ENCODE assay signal across 8 mouse cellular contexts in genomic region chr1:90969347-90969784, GRCm38 (mm10). TPM values are rescaled to one million over a fixed set of nuclear protein-coding genes. Genes with fewer than 3 reads are reported as not detected.
DNase-seq lines count a peak whose midpoint lies in the region; ATAC-seq and TF ChIP-seq lines count a peak whose summit lies in the region.

Rab17 (minus strand) TSS chr1:90969661.

- ATAC-seq in kidney, embryonic 16.5 days (ENCODE audit: low FRiP score, low TSS enrichment), result peak; percentile 81
- ATAC-seq in liver, postnatal 0 days, result peak; percentile 78
- ATAC-seq in hindbrain, embryonic 13.5 days (ENCODE audit: low FRiP score), result no peak

- peak within 1 kb of the TSS; percentile 30; the same call in 1 of the 2 replicates for H3K4me3 ChIP-seq in kidney, embryonic 16.5 days (ENCODE audit: low read length)
- peak within 1 kb of the TSS; percentile 39 for H3K4me3 ChIP-seq in liver, postnatal 0 days (ENCODE audit: low read depth, low read length)
- H3K4me3 ChIP-seq in hindbrain, embryonic 13.5 days, result no peak within 1 kb of the TSS
- H3K4me3 ChIP-seq in layer of hippocampus, adult 2 months, result no peak within 1 kb of the TSS

- H3K4me2 ChIP-seq in kidney, embryonic 16.5 days (replicated peaks; ENCODE audit: low read depth, low read length), result peak within 1 kb of the TSS; percentile 45
- peak within 1 kb of the TSS; percentile 53 for H3K4me2 ChIP-seq in liver, postnatal 0 days (ENCODE audit: low read depth, low read length)
- no peak within 1 kb of the TSS for H3K4me2 ChIP-seq in hindbrain, embryonic 13.5 days

- H3K36me3 ChIP-seq in kidney, embryonic 16.5 days (ENCODE audit: insufficient read depth, low read length), result no peaks in the 10 kb centered on the region
- no peaks in the 10 kb centered on the region for H3K36me3 ChIP-seq in liver, postnatal 0 days (replicated peaks; ENCODE audit: insufficient read depth, low read length)
- H3K36me3 ChIP-seq in hindbrain, embryonic 13.5 days, result no peaks in the 10 kb centered on the region

- DNase-seq in 416B (ENCODE audit: low read depth), result peak; percentile 48
- peak; percentile 33 for DNase-seq in NIH3T3 (ENCODE audit: low read depth)
- DNase-seq in liver, postnatal 0 days, result peak; percentile 39
- no peak for DNase-seq in left cerebral cortex, postnatal 14 days (ENCODE audit: low spot score in 2 of 2)
- DNase-seq in layer of hippocampus, adult 2 months (ENCODE audit: low spot score in 2 of 2), result no peak
- no peak for DNase-seq in left cerebral cortex, postnatal 4 days

- peak within 1 kb of the TSS; percentile 79 for H3K27ac ChIP-seq in kidney, embryonic 16.5 days (ENCODE audit: low read length)
- peak within 1 kb of the TSS; percentile 63 for H3K27ac ChIP-seq in liver, postnatal 0 days (ENCODE audit: low read depth)
- no peak within 1 kb of the TSS for H3K27ac ChIP-seq in hindbrain, embryonic 13.5 days
- no peak within 1 kb of the TSS for H3K27ac ChIP-seq in layer of hippocampus, adult 2 months

- no peak for TF ChIP-seq CTCF in liver, postnatal 0 days (IDR thresholded peaks at IDR 0.05; ENCODE audit: low read depth)
- TF ChIP-seq CTCF in layer of hippocampus, adult 2 months (conservative IDR thresholded peaks at IDR 0.05), result no peak

- H3K4me1 ChIP-seq in kidney, embryonic 16.5 days (ENCODE audit: insufficient read depth, low read length), result peaks cover 25% of the 10 kb centered on the region
- peaks cover 11% of the 10 kb centered on the region; the same call in 1 of the 2 replicates for H3K4me1 ChIP-seq in liver, postnatal 0 days (ENCODE audit: insufficient read depth)
- peaks cover 31% of the 10 kb centered on the region for H3K4me1 ChIP-seq in hindbrain, embryonic 13.5 days (replicated peaks)

- WGBS in kidney, embryonic 16.5 days, result 15% methylated on average over 9 of the region's 9 CpGs
- WGBS in liver, postnatal 0 days (ENCODE audit: insufficient replicate concordance), result 22% methylated on average over 9 of the region's 9 CpGs
- WGBS in hindbrain, embryonic 13.5 days, result 43% methylated on average over 9 of the region's 9 CpGs

- no peaks in the 10 kb centered on the region for H3K9me3 ChIP-seq in kidney, embryonic 16.5 days (ENCODE audit: low read length)
- no peaks in the 10 kb centered on the region for H3K9me3 ChIP-seq in liver, postnatal 0 days (ENCODE audit: low read length)
- H3K9me3 ChIP-seq in hindbrain, embryonic 13.5 days, result no peaks in the 10 kb centered on the region

- intact Hi-C loops in left cerebral cortex, postnatal 14 days (cut with DNase I), result no loop called here
- intact Hi-C loops in left cerebral cortex, postnatal 4 days (cut with DNase I), result no loop called here

- H3K9ac ChIP-seq in kidney, embryonic 16.5 days (replicated peaks; ENCODE audit: low read length), result peak within 1 kb of the TSS; percentile 56
- peak within 1 kb of the TSS; percentile 58 for H3K9ac ChIP-seq in liver, postnatal 0 days (replicated peaks)
- H3K9ac ChIP-seq in hindbrain, embryonic 13.5 days, result no peak within 1 kb of the TSS; the same call in 1 of the 2 replicates

- no peak for TF ChIP-seq EP300 in liver, postnatal 0 days (IDR thresholded peaks at IDR 0.05; ENCODE audit: low read depth)

- H3K27me3 ChIP-seq in kidney, embryonic 16.5 days (ENCODE audit: insufficient read depth, low read length), result peaks cover 4% of the 10 kb centered on the region
- H3K27me3 ChIP-seq in liver, postnatal 0 days (ENCODE audit: insufficient read depth, low read length), result 0 out of 2 replicates have a peak, but pooled peaks cover 2% of the 10 kb centered on the region
- H3K27me3 ChIP-seq in hindbrain, embryonic 13.5 days, result peaks cover 32% of the 10 kb centered on the region; the same call in 1 of the 2 replicates

RNA-seq across cellular contexts. Expression of gene Rab17, which starts in this region (rescaled TPM):
- polyA plus RNA-seq in kidney, embryonic 16.5 days (2015; fragmentation: Nextera tagmentation; extraction: Ambion mirVana), result 10.8 and 12.0 TPM in 2 replicates
- polyA plus RNA-seq in liver, postnatal 0 days (2015; fragmentation: Nextera tagmentation; extraction: Ambion mirVana), result 8.2 and 8.6 TPM in 2 replicates
- under 1 TPM in 1 of 2 experiments, not detected in 1; 0.59 TPM for total RNA-seq in left cerebral cortex, postnatal 14 days (2021)
- polyA plus RNA-seq in hindbrain, embryonic 13.5 days (2015; fragmentation: Nextera tagmentation; extraction: Ambion mirVana), result 0.25 and 0.55 TPM in 2 replicates
- total RNA-seq in layer of hippocampus, adult 2 months (2021), result not detected
- not detected for total RNA-seq in left cerebral cortex, postnatal 4 days (2021)

Comparison
In these comparisons a context has a peak if more than half of its experiments do, and no peak if none do; other contexts are left out.
1. DNase-seq: peak in 416B (single experiment), NIH3T3 (single experiment) and liver, postnatal 0 days (single experiment); none in left cerebral cortex, postnatal 14 days (0 of 2), layer of hippocampus, adult 2 months (0 of 2) and left cerebral cortex, postnatal 4 days (single experiment).
2. H3K27ac ChIP-seq: peak in kidney, embryonic 16.5 days (single experiment) and liver, postnatal 0 days (single experiment); none in hindbrain, embryonic 13.5 days (single experiment) and layer of hippocampus, adult 2 months (single experiment).
3. H3K4me3 ChIP-seq: peak in kidney, embryonic 16.5 days (single experiment) and liver, postnatal 0 days (single experiment); none in hindbrain, embryonic 13.5 days (single experiment) and layer of hippocampus, adult 2 months (single experiment).